Mouse (Mus musculus): ENCODE results near the gene Gm38392. TPM values are rescaled to one million over a fixed set of nuclear protein-coding genes. Genes with fewer than 3 reads are reported as not detected.
"Not testable (repeated sequence)": the region's sequence is repeated elsewhere in the genome, so short reads cannot be mapped to it uniquely, and the experiment has no call there.

The Gm38392 gene
- under 1 TPM; 0.45 to 0.52 TPM for total RNA-seq (2021)

- intact Hi-C loops (cut with DNase I), result loop anchor here (5.0 kb wide), 1 partner anchor 40 kb away; no protein-coding TSS in a partner anchor
- no peak for DNase-seq (ENCODE audit: low spot score in 2 of 2)
Observed at GRCm38 (mm10) chr3:88287110-88287509, at the start of gene Gm38392. Gm38392 (minus strand) TSS chr3:88287210.

DNA sequence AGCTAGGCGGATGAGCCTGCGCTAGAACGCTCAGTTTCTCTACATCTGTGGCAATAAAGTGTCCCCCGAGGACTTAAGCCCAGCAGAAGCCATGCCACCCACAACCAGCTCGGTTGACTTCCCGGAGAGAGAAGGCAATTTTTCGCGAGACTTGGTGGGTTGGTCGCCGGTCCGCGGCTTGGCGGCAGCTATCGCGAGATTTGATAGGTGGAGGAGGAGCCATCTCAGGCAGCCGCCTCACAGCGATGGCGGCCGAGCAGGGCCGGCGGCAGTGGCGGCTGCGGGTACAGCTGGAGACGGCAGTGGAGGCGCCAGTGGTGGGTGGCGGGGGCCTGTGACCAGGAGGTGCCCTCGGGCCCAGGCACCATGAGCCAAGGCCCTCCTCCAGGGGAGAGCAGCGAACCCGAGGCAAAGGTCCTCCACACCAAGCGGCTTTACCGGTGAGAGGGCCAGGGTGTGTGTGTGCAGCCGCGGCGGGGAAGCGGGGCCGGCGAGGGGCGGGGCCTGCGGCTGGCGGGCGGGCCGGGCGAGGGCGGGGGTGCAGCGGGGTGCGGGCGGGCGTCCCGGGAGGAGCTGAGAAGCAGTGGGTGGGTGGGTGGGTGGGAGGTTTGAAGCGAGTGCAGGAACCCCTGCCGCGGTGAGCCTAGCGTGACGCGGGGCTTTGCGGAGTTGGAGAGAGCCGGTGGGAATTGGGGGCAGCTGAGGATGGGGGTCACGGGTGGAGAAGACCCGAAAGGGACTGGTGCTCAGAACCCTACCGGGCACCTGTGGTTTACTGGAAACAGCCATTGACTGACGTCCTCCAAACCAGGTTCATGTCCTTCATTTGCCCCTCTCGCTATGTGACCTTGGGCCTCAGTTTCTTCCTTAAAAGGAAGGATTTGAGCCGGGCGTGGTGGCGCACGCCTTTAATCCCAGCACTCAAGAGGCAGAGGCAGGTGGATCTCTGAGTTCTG, 49.3 kb upstream of the Gm38392 start, which contains the start of the genes Tmem79 and Smg5:
Tmem79 (minus strand) TSS at position 91 of the 956 bp plus-strand sequence.
Smg5 (plus strand) TSS at position 203 of the 956 bp plus-strand sequence.
- peak; percentile 97 for DNase-seq (ENCODE audit: low spot score in 2 of 2)
- intact Hi-C loops (cut with DNase I), result loop anchor here (5.0 kb wide), 1 partner anchor 39 kb away; the partner anchor contains the start of genes Cct3 and Tsacc

- DNase-seq (ENCODE audit: low spot score in 2 of 2), result no peak
- intact Hi-C loops (cut with DNase I), result loop anchor here (5.0 kb wide), 1 partner anchor 38 kb away; the partner anchor contains the start of genes Cct3 and Tsacc
Observed at GRCm38 (mm10) chr3:88335436-88336053, 48.5 kb upstream of the Gm38392 start.

DNA sequence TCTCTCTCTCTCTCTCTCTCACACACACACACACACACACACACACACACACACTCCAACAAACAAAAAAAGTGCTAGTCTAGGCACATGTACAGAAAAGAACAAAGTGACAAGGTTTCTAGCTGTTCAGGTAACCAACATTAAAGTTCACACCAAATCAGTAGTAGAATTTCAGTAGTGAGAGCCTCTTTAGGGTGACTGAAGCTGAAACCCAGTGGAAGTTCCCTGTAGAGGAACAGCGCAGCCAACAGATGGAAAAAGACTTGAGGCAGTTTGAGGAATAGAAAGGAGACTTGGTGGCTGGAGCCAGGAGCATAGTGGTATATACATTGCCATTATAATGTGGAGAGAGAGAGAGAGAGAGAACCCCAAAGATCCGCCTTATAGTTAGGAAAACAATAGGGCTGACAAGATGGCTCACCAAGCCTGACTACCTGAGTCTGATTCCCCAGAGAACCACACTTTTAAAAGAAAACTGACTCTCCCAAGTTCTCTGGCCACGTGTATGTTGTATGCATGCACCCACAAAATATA, 48.0 kb upstream of the Gm38392 start:
- intact Hi-C loops (cut with DNase I), result loop anchor here (5.0 kb wide), 1 partner anchor 38 kb away; the partner anchor contains the start of genes Cct3 and Tsacc

GRCm38 (mm10) chr3:88334029-88334658, 47.1 kb upstream of the Gm38392 start:
- intact Hi-C loops (cut with DNase I), result no loop called here
- no peak for DNase-seq (ENCODE audit: low spot score in 2 of 2)

More for the DNA sequence above, 48.0 kb upstream of the Gm38392 start:
- no peak for DNase-seq (ENCODE audit: low spot score in 2 of 2)

- no peak for DNase-seq (ENCODE audit: low spot score in 2 of 2)
- intact Hi-C loops (cut with DNase I), result no loop called here
Observed at GRCm38 (mm10) chr3:88331282-88331681, 44.3 kb upstream of the Gm38392 start.

GRCm38 (mm10) chr3:88328956-88329355, 41.9 kb upstream of the Gm38392 start:
- no peak for DNase-seq (ENCODE audit: low spot score in 2 of 2)
- intact Hi-C loops (cut with DNase I), result no loop called here

DNA sequence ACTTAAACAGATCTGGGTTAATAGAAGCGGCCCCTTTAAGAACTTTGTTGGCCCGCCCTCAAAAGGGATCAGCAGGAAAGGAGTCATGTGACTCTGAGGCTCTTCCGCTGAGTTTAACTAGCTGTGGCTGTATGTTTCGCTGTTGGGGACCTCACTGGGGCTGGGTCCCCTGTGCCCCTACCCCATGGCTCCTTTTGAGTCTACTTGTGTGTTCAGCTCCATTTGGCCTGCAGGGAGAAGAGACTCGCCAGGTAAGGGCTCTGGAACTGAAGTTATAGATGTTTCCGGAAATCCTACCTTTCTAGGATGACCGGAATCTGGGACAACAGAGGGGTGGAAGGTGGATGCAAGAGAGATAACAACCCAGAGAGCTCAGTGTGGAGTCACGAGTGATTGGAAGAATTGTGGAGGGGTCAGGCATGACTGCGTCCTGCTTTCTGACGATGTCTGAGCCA, 38.0 kb upstream of the Gm38392 start, which contains the start of gene Glmp:
Glmp (plus strand) TSS at position 73 of the 455 bp plus-strand sequence.
- intact Hi-C loops (cut with DNase I), result no loop called here
- DNase-seq (ENCODE audit: low spot score in 2 of 2), result peak; percentile 54 to 60

DNA sequence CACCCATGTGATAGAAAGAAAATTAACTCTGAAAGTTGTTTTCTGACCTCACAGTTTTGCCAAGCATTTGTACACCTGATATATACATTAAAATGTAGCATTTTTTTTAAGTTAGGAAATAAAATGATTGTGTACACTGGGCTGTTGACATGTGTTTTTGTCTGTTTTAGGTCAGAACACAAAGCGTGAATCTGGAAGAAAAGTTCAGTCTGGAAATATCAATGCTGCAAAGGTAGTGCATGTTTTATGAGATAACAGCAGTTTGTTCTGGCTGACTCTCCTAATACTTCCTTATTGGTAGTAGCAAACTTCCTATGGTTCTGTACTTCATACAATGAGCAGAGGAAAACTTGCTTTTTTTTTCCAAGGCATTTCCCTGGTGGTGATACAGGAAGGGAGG, 12.2 kb upstream of the Gm38392 start:
- DNase-seq (ENCODE audit: low spot score in 2 of 2), result no peak
- intact Hi-C loops (cut with DNase I), result loop anchor here (5.0 kb wide), 1 partner anchor 38 kb away; the partner anchor contains the start of genes Smg5 and Tmem79

- DNase-seq (ENCODE audit: low spot score in 2 of 2), result peak in 1 of 2 experiments; percentile 56
- intact Hi-C loops (cut with DNase I), result loop anchor here (5.0 kb wide), 1 partner anchor 40 kb away; the partner anchor contains the start of genes Smg5 and Tmem79
Observed at GRCm38 (mm10) chr3:88297321-88297851, 10.4 kb upstream of the Gm38392 start.

DNA sequence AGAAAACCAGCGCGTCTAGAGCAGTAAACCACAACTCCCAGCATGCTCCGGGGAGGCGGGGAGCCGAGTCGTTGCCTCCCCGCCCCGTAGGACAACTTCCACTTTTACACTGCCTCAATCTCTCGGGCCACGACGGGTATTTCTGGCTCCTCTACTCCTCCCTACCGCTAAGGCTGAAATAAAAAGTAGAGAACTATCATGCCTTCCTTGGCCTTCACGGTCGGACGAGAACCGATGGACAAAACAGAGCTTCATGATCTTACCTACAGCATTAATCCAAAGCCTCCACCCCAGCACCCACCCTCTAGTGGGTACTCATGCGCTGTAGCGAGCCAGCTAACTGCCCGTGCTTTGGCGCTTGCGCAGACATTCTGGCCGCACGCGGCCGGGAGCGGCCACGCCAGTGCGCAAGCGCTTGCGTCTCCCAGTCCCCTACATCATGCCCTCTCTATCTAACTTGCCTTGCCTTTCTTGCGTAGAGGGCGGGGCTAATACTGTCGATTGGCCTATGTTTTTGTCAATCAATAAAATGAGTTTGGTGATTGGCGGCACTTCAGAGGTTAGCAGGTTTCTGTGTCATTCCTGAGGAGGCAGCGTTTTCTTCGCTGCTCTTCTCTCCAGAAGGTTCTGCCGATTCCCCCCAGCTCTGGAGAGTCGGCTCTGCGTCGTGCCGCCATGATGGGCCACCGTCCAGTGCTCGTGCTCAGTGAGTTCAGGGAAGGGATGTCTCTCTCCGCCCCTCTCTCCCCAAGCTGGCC, 9.7 kb upstream of the Gm38392 start, which contains the start of the genes Tsacc and Cct3:
Tsacc (minus strand) TSS at position 439 of the 758 bp plus-strand sequence.
Cct3 (plus strand) TSS at position 556 of the 758 bp plus-strand sequence.
- intact Hi-C loops (cut with DNase I), result loop anchor here (5.0 kb wide), 1 partner anchor 41 kb away; the partner anchor contains the start of genes Smg5 and Tmem79
- DNase-seq (ENCODE audit: low spot score in 2 of 2), result peak; percentile 94 to 95

- intact Hi-C loops (cut with DNase I), result loop anchor here (5.0 kb wide), 1 partner anchor 41 kb away; the partner anchor contains the start of genes Smg5 and Tmem79
- DNase-seq (ENCODE audit: low spot score in 2 of 2), result no peak
Observed at GRCm38 (mm10) chr3:88296110-88296560, 9.1 kb upstream of the Gm38392 start.

DNA sequence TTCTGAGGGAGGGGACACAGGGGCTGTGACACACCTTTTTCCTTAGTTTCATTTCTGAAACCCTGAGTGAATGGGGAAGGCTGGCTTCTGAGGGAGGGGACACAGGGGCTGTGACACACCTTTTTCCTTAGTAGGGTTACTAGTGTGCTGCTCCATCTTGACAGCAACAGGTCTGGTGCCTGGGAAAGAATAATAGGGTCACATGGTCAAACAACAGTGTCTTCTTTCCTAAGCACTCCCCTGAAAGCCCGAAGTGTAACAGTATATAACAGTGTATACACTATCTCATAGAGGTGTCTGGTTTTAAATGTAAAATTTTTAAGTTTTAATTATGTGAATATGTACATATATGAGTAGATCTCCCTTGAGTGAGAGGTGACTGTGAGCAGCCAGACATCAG, 8.3 kb upstream of the Gm38392 start:
- DNase-seq (ENCODE audit: low spot score in 2 of 2), result not testable (repeated sequence)
- intact Hi-C loops (cut with DNase I), result loop anchor here (5.0 kb wide), 1 partner anchor 42 kb away; the partner anchor contains the start of genes Smg5 and Tmem79

- DNase-seq (ENCODE audit: low spot score in 2 of 2), result no peak
- intact Hi-C loops (cut with DNase I), result no loop called here
Observed at GRCm38 (mm10) chr3:88291970-88292369, 5.0 kb upstream of the Gm38392 start.

- not testable (repeated sequence) for DNase-seq (ENCODE audit: low spot score in 2 of 2)
Observed at GRCm38 (mm10) chr3:88288133-88288713, 1.2 kb upstream of the Gm38392 start.

DNA sequence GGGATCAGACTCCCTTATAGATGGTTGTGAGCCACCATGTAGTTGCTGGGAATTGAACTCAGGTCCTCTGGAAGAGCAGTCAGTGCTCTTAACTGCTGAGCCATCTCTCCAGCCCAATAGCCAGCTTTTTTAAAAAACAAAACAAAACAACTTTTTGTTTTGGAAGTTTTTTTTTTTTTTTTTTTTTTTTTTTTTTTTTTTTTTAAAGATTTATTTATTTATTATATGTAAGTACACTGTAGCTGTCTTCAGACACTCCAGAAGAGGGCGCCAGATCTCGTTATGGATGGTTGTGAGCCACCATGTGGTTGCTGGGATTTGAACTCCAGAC, 1.5 kb downstream of the Gm38392 start:
- not testable (repeated sequence) for DNase-seq (ENCODE audit: low spot score in 2 of 2)
- intact Hi-C loops (cut with DNase I), result loop anchor here (5.0 kb wide), 1 partner anchor 38 kb away; no protein-coding TSS in a partner anchor

More at GRCm38 (mm10) chr3:88288133-88288713, 1.2 kb upstream of the Gm38392 start:
- intact Hi-C loops (cut with DNase I), result loop anchor here (5.0 kb wide), 1 partner anchor 41 kb away; no protein-coding TSS in a partner anchor
